ENCODE assay signal across 16 mouse cellular contexts in genomic region chr1:119867300-119867699, GRCm38 (mm10).
"Had no signal": no experiment of that assay in that cellular context is flagged by ENCODE, and none has a peak within 500 bp of the region (broad histone marks: within the 10 kb centered on the region; RNA-seq: fewer than 3 reads in every experiment).

No protein-coding gene starts in this region.

- ATAC-seq: inflammation-experienced regulatory T-cells, adult 6 months; intestine, embryonic 16.5 days; midbrain, embryonic 15.5 days had no signal

- DNase-seq: kidney, adult 18-20 months; kidney, postnatal 10 days; kidney, postnatal 36 days; layer of hippocampus, postnatal 36 days; liver, embryonic 13.5 days; lung, postnatal 14 days; thymus, adult 18-20 months; thymus, postnatal 36 days had no signal

- H3K9me3 ChIP-seq: liver, embryonic 13.5 days; midbrain, embryonic 15.5 days; neural tube, embryonic 12.5 days; neural tube, embryonic 15.5 days had no signal

- H3K27me3 ChIP-seq: liver, embryonic 13.5 days; midbrain, embryonic 15.5 days; neural tube, embryonic 12.5 days; neural tube, embryonic 15.5 days had no signal

- H3K4me1 ChIP-seq: liver, embryonic 13.5 days had no signal

- H3K4me3 ChIP-seq: left cerebral cortex, adult 2 months; liver, embryonic 13.5 days; megakaryocyte, embryonic 14.5 days; midbrain, embryonic 15.5 days; neural tube, embryonic 12.5 days; neural tube, embryonic 15.5 days had no signal

- H3K27ac ChIP-seq: left cerebral cortex, adult 2 months; liver, embryonic 13.5 days; midbrain, embryonic 15.5 days; neural tube, embryonic 12.5 days; neural tube, embryonic 15.5 days had no signal

- H3K9ac ChIP-seq: liver, embryonic 13.5 days; midbrain, embryonic 15.5 days; neural tube, embryonic 12.5 days; neural tube, embryonic 15.5 days had no signal

- H3K36me3 ChIP-seq: liver, embryonic 13.5 days; midbrain, embryonic 15.5 days; neural tube, embryonic 12.5 days; neural tube, embryonic 15.5 days had no signal

- H3K4me2 ChIP-seq: liver, embryonic 13.5 days; midbrain, embryonic 11.5 days; midbrain, embryonic 15.5 days; neural tube, embryonic 12.5 days; neural tube, embryonic 15.5 days had no signal
